9 mouse cellular contexts compared by ENCODE assay signal in genomic region chr10:82961302-82961701, GRCm38 (mm10). TPM values are rescaled to one million over a fixed set of nuclear protein-coding genes. Genes with fewer than 3 reads are reported as not detected.
DNase-seq lines count a peak whose midpoint lies in the region; ATAC-seq and TF ChIP-seq lines count a peak whose summit lies in the region.
"Had no signal": no experiment of that assay in that cellular context is flagged by ENCODE, and none has a peak within 500 bp of the region (broad histone marks: within the 10 kb centered on the region; RNA-seq: fewer than 3 reads in every experiment).

No protein-coding gene starts in this region.

- intact Hi-C loops in heart, adult 2 months (cut with DNase I) = no loop called here

- DNase-seq in heart, adult 2 months = no peak
- no peak for DNase-seq in heart, embryonic 10.5 days (ENCODE audit: low spot score)
- DNase-seq in thymus, postnatal 4 days = peak; percentile 42
- DNase-seq in thymus, postnatal 10 days (ENCODE audit: low spot score in 2 of 2) = no peak
- no peak for DNase-seq in ovary, postnatal 36 days (ENCODE audit: low spot score)
- no peak for DNase-seq in cerebellum, adult 18-20 months
- DNase-seq in right cerebral cortex, postnatal 25 days = no peak

- H3K9me3 ChIP-seq in heart, embryonic 10.5 days = no peaks in the 10 kb centered on the region
- H3K9me3 ChIP-seq in liver, embryonic 15.5 days (replicated peaks) = no peaks in the 10 kb centered on the region
- H3K9me3 ChIP-seq: forebrain, embryonic 13.5 days had no signal

- no peaks in the 10 kb centered on the region for H3K27me3 ChIP-seq in heart, adult 2 months (ENCODE audit: control insufficient read depth, insufficient read depth, low read length)
- no peaks in the 10 kb centered on the region; the same call in 1 of the 2 replicates for H3K27me3 ChIP-seq in heart, embryonic 10.5 days (ENCODE audit: insufficient read depth, poor library complexity, severe bottlenecking)
- H3K27me3 ChIP-seq in liver, embryonic 15.5 days = no peaks in the 10 kb centered on the region
- H3K27me3 ChIP-seq: forebrain, embryonic 13.5 days had no signal

- 56% methylated on average over 7 of the region's 7 CpGs for WGBS in heart, adult 2 months
- WGBS in heart, embryonic 10.5 days = 48% methylated on average over 7 of the region's 7 CpGs
- 25% methylated on average over 7 of the region's 7 CpGs for WGBS in liver, embryonic 15.5 days (ENCODE audit: insufficient replicate concordance)

- peak overlapping the region; percentile 27; the same call in 1 of the 2 replicates for H3K4me2 ChIP-seq in liver, embryonic 15.5 days
- H3K4me2 ChIP-seq: forebrain, embryonic 13.5 days had no signal

- peak; percentile 90 for ATAC-seq in liver, embryonic 15.5 days (ENCODE audit: insufficient read depth)
- ATAC-seq: forebrain, embryonic 13.5 days had no signal

- no peaks in the 10 kb centered on the region; the same call in 1 of the 2 replicates for H3K4me1 ChIP-seq in heart, adult 2 months (ENCODE audit: control insufficient read depth, insufficient read depth, low read length)
- 0 out of 2 replicates have a peak, but pooled peaks cover 2% of the 10 kb centered on the region for H3K4me1 ChIP-seq in heart, embryonic 10.5 days
- H3K4me1 ChIP-seq in liver, embryonic 15.5 days (replicated peaks) = peaks cover 31% of the 10 kb centered on the region
- H3K4me1 ChIP-seq: forebrain, embryonic 13.5 days had no signal

- no peak for TF ChIP-seq EP300 in heart, adult 2 months (IDR thresholded peaks at IDR 0.05; ENCODE audit: insufficient read depth, low read depth, low read length)

- TF ChIP-seq CTCF in heart, adult 2 months (IDR thresholded peaks at IDR 0.05) = peak; percentile 54

- no peak for TF ChIP-seq POLR2A in heart, adult 2 months (IDR thresholded peaks at IDR 0.05; ENCODE audit: insufficient read depth, low read depth, low read length)

- no peak overlapping the region for H3K4me3 ChIP-seq in heart, adult 2 months
- H3K4me3 ChIP-seq in heart, embryonic 10.5 days = no peak overlapping the region
- H3K4me3 ChIP-seq in liver, embryonic 15.5 days (replicated peaks) = no peak overlapping the region
- H3K4me3 ChIP-seq: forebrain, embryonic 13.5 days had no signal

- H3K27ac ChIP-seq in heart, adult 2 months = no peak overlapping the region
- no peak overlapping the region for H3K27ac ChIP-seq in heart, embryonic 10.5 days
- peak overlapping the region; percentile 64 for H3K27ac ChIP-seq in liver, embryonic 15.5 days (replicated peaks)
- H3K27ac ChIP-seq: forebrain, embryonic 13.5 days had no signal

- no peak overlapping the region for H3K9ac ChIP-seq in heart, adult 2 months (ENCODE audit: low read depth, low read length)
- H3K9ac ChIP-seq in liver, embryonic 15.5 days = no peak overlapping the region
- H3K9ac ChIP-seq: forebrain, embryonic 13.5 days had no signal

- H3K36me3 ChIP-seq in heart, adult 2 months (ENCODE audit: control insufficient read depth, insufficient read depth, low read length) = no peaks in the 10 kb centered on the region
- no peaks in the 10 kb centered on the region for H3K36me3 ChIP-seq in heart, embryonic 10.5 days
- no peaks in the 10 kb centered on the region for H3K36me3 ChIP-seq in liver, embryonic 15.5 days (replicated peaks)

- H3K79me2 ChIP-seq in heart, adult 2 months (replicated peaks; ENCODE audit: control insufficient read depth, insufficient read depth, low read length) = no peaks in the 10 kb centered on the region

RNA-seq across cellular contexts. Expression of gene Chst11, which starts 24.0 kb away (rescaled TPM):
- total RNA-seq in heart, adult 2 months (2021) = 1 to 10 TPM; 3.1 to 3.2 TPM
- polyA plus RNA-seq in heart, adult 2 months (2012; rRNA removed) = 4.5 and 6.8 TPM in 2 replicates
- 1.2 and 1.5 TPM in 2 replicates for polyA plus RNA-seq in heart, embryonic 10.5 days (2016; fragmentation: Nextera tagmentation; extraction: Ambion mirVana)
- polyA plus RNA-seq in liver, embryonic 15.5 days (2015; fragmentation: Nextera tagmentation; extraction: Ambion mirVana) = 1.2 TPM in 2 replicates
